Mouse (Mus musculus): ENCODE results near the gene Adamts6.

GRCm38 (mm10) chr13:104442559-104442958 is 154.9 kb downstream of the Adamts6 start:
- TF ChIP-seq CTCF (IDR thresholded peaks at IDR 0.05; ENCODE audit: control insufficient read depth, insufficient read depth, insufficient read length) = no peak
- TF ChIP-seq CEBPB (IDR thresholded peaks at IDR 0.05; ENCODE audit: low read depth) = no peak
- TF ChIP-seq MAX (IDR thresholded peaks at IDR 0.05) = no peak
- TF ChIP-seq USF1 (IDR thresholded peaks at IDR 0.05; ENCODE audit: low read depth) = no peak
- no peak for TF ChIP-seq MYOG (IDR thresholded peaks at IDR 0.05; ENCODE audit: control insufficient read depth, extremely low read depth, insufficient read length)
